Mouse (Mus musculus) spleen, postnatal 36 days (tissue): ENCODE data around the gene Prokr1.
"Not testable (repeated sequence)": the region's sequence is repeated elsewhere in the genome, so short reads cannot be mapped to it uniquely, and the experiment has no call there.

ENCODE experiments used
- DNase-seq, 2 experiments: peaks; one replicate each; pipeline ENCODE4 v3.0.0; 2022; ENCODE audit warnings: low spot score in 2 of 2, mixed read lengths in 1 of 2

The Prokr1 gene

DNA sequence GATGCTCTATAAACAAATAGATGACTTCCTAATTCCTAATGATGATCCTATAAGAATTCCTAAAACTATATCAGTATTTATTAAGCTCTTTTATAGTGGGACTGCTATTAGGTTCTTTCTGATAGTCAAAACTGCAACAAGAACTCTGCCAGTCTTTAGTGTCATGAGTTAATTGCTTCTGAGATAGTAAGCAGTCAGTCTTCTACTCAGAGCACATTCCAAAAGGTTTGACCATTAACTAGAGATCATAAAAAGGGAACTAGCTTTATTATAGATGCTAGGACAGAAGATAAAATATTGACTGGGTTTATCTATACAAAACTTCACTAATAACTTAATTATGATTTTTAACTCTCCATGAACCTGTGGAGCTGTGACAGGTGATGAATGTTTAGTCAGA lies 18.7 kb downstream of the Prokr1 start:
- not testable (repeated sequence) for DNase-seq

- no peak for DNase-seq
Observed at GRCm38 (mm10) chr6:87567686-87568593, 22.6 kb downstream of the Prokr1 start.

DNA sequence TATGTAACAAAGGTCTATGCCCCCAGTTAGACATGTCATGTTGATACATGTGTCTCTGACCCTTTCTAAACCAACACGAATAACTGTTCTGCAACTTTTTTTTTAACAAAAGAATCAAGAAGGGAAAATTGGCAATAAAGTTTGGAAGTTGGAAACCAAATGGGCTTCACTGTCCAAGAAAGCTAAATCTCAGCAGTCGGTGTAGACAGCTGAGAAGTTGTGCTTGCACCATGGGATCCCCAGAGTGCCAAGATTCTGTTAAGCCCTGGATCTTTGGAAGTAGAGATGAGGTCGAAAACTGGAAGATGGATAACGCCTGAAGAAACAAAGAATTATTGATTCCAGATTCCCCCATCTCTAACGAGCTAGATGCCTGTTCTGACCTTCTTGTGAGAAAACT lies 25.4 kb downstream of the Prokr1 start:
- DNase-seq: no peak

- no peak for DNase-seq
Observed at GRCm38 (mm10) chr6:87564356-87564755, 26.2 kb downstream of the Prokr1 start.

DNA sequence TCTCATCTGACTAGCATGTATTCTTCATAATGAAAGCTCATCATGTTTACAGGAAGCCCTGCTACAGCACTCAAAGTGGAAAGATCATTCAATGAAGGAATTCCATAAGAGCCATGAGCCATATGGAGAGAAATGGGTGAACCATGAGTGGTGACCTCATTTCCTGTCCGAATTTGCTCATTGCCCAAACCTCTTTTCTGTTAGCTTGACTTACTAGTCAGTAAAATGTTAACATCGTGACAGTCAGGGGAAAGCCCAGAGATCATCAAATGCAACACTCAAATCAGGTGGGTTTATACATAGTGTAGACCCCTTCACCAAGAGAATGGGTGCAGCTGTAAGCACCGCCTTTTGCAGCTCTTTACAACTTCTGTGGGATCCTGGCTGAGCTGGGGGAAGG lies 36.8 kb downstream of the Prokr1 start:
- no peak for DNase-seq

GRCm38 (mm10) chr6:87552054-87552807 lies 38.3 kb downstream of the Prokr1 start:
- peak; percentile 91 to 94 for DNase-seq

DNA sequence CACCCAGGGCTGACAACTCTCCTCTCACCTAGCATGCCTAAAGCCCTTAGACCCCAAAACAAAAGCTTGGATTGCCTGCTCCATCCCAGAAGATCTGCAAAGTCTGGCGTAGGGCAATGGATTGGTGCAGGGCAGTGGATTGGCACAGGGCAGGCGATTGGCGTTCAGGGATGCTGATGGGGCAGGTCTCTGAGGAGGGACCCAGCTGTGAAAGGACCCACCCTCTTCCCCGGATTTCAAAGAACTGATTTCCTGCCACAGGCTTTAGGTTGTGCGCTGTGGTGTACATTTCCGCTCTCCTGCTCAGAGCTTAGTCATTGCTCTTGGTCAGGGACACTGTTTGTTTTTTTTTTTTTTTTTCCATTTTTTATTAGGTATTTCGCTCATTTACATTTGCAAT lies 42.7 kb downstream of the Prokr1 start:
- DNase-seq: peak; percentile 44 to 54

GRCm38 (mm10) chr6:87547431-87547830 lies 43.1 kb downstream of the Prokr1 start:
- no peak for DNase-seq

- DNase-seq: no peak
Observed at GRCm38 (mm10) chr6:87545331-87546217, 45.0 kb downstream of the Prokr1 start.

DNA sequence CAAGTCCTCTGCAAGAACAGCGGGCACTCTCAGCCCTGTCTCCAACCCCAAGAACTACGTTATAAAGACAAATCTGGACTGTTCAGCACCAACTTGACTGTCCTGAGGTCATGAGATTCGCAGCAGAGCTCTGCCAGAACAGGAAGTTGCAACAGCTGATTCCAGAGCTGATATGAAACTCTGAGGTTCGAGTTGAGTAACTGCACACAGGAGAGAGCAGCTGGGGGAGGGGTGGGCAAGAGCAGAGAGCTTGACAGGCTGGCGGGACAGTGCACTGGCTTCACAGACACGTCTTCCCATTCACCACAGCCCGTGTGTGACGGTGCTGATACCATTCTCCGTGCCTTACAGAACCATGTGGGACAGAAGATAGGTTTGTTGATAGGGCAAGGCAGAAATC lies 48.5 kb downstream of the Prokr1 start:
- DNase-seq: peak; percentile 87 to 88

DNA sequence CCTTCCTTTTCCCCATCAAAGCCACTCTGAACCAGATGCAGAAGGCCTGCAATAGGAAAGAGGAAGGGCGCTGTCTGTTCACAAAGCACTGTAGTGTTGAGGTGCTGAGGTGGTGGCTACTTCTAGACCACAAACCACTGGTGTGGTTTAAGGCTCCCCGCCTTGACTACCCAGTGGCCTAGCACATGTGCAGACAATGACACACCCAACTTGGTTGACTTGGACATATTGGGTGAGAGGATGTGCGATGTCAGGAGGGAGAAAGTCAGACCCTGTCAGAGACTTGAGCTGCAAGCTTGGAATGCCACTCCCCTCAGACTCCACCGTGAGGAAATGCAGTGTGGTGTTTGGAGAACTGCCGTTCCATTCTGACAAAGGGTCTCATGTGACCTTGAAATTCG lies 49.4 kb downstream of the Prokr1 start:
- peak; percentile 89 to 90 for DNase-seq

GRCm38 (mm10) chr6:87538376-87539270 lies 51.9 kb downstream of the Prokr1 start:
- no peak for DNase-seq

DNA sequence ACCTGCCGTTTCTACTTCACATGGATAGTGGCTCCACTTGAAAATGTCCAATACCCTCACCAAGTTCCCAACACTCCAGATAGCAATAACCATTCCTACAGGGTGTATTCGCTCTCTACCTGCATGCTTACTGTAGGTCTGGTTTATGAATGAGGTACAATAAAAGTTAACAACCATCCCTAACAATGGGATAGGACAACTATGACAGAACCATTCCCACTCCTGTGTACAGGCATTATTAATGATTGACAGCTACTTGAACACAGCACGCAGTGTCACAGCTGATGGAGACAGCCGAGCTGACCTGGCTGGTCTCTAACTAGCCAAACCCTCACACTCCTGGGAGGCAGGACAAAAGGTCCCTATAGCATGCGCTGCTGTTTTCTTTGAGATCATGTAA lies 52.9 kb downstream of the Prokr1 start:
- DNase-seq: no peak

GRCm38 (mm10) chr6:87536270-87536669 lies 54.3 kb downstream of the Prokr1 start:
- no peak for DNase-seq

DNA sequence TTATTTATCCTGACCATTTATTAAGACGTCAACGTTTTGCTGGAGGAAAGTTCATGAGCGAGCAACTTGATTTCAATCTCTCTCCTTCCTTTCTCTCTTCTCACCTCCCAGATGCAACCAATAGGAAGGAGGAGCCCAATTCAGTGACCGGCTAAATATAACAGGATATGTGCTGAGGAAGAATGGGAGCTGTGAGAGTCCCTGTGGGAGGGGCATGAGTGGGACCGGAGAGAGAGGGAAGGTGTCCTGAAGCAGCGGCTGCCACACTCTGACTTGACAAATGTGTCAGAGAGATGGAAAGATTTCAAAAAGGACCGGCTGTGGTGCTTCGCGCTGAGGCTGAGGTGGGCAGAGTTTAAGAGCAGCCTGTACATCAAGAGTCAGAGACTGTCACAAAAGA lies 54.9 kb downstream of the Prokr1 start:
- DNase-seq: no peak

- peak; percentile 66 to 73 for DNase-seq
Observed at GRCm38 (mm10) chr6:87534855-87535575, 55.5 kb downstream of the Prokr1 start.

DNA sequence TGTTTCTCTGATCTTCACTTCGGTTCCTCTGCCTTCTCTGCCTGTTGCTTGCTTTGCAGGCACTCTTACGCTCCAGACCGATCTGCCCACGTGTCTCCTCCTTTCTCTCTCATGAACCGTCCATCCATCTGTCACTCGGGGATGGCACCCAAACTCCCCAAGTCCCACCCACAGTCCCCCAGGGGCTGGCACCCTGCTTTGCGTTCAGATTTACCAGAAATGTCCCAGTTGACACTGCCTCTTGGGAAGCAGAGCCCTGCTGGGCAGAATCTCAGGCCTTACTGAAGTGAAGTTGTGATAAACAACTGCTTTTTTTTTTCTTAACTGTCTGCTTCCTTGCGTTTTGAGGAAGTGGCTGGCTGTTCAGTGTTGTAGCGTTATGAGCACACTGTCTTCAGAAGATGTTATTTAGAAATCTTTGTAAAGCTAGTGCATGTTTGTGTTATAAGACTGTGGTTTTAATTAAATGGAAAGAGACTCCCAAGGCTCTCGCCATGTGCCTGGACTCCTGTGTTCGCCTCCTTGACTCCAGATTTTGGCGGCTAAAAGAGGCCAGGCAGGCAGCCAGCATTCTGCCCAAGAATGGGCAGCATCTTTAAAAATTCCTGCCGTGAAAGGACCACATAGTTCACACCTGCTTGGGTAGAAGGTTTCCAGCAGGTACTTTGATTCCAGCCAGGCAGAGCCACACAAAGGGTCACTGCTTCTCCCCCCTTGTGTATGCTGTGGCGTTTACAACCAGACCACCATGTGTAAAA lies 57.4 kb downstream of the Prokr1 start, which contains the start of gene Arhgap25:
Gene Arhgap25 (minus strand): TSS at position 307 of the 758 bp plus-strand sequence.
- peak; percentile 76 to 79 for DNase-seq

- no peak for DNase-seq
Observed at GRCm38 (mm10) chr6:87531456-87532015, 59.0 kb downstream of the Prokr1 start.

GRCm38 (mm10) chr6:87530386-87530785 lies 60.2 kb downstream of the Prokr1 start:
- DNase-seq: no peak
